In the genomic region with DNA sequence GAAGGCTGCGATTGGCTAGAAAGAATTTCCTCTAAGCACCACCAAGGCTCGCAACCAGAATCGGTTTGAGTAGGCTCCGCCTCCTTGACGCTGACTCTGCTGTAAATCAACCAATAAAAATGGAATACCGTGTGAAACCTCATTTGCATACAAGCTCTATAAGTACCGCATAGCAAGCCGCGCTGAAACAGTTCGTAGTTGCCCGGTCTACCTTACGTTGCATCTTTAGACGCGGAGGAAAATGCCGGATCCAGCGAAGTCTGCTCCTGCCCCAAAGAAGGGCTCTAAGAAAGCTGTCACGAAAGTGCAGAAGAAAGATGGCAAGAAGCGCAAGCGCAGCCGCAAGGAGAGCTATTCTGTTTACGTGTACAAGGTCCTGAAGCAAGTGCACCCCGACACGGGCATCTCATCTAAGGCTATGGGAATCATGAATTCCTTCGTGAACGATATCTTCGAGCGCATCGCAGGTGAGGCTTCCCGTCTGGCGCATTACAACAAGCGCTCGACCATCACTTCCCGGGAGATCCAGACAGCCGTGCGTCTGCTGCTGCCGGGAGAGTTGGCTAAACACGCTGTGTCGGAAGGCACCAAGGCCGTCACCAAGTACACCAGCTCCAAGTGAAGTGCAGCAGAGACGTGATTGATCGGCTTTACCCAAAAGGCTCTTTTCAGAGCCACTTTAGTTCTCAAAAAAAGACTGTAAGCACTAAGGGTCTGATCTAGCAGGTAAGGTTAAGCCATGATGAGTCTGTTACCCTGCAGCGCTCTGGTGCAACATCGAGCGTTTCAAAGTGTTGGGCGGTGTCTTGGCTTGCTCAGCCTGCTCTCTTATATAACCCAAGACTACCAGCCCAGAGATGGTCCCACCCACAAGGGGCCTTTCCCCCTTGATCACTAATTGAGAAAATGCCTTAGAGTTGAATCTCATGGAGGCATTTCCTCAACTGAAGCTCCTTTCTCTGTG, we compare ENCODE assay signal across 8 mouse cellular contexts. TPM values are rescaled to one million over a fixed set of nuclear protein-coding genes. Genes with fewer than 3 reads are reported as not detected.
DNase-seq lines count a peak whose midpoint lies in the region; ATAC-seq and TF ChIP-seq lines count a peak whose summit lies in the region.

A gene (plus strand): TSS at position 242 of the 964 bp plus-strand sequence.

- in situ Hi-C loops in Patski (cut with MboI; ENCODE audit: low pct_unique_long_range_greater_than_20kb) = loop anchor here (5.0 to 10.0 kb wide), 2 partner anchors 47 to 205 kb away; a partner anchor contains a TSS

- H3K9me3 ChIP-seq in hindbrain, embryonic 14.5 days (ENCODE audit: control insufficient read depth, low read length) = no peaks in the 10 kb centered on the region

- H3K4me2 ChIP-seq in hindbrain, embryonic 14.5 days (replicated peaks) = peak within 1 kb of the TSS; percentile 83

- under 1% methylated on average over 45 of the region's 45 CpGs for WGBS in hindbrain, embryonic 14.5 days

- H3K27me3 ChIP-seq in Patski = no peaks in the 10 kb centered on the region
- H3K27me3 ChIP-seq in hindbrain, embryonic 14.5 days (ENCODE audit: control insufficient read depth, insufficient read depth, low read length) = no peaks in the 10 kb centered on the region

- peak within 1 kb of the TSS; percentile 93 for H3K27ac ChIP-seq in hindbrain, embryonic 14.5 days

- CTCF ChIA-PET in Patski (lab: Charles Lee) = interaction anchor here (0.7 to 3.3 kb wide), 6 partner anchors 8 to 233 kb away, joined by 3 to 16 read pairs (median 6); a partner anchor contains a TSS

- DNase-seq in Patski (ENCODE audit: low read depth, low spot score) = peak; percentile 100
- peak; percentile 88 to 93 for DNase-seq in cerebellum, postnatal 14 days
- DNase-seq in frontal cortex, postnatal 25 days (ENCODE audit: low spot score in 2 of 2) = peak; percentile 92 to 95
- DNase-seq in hindbrain, embryonic 14.5 days (ENCODE audit: low spot score) = peak; percentile 94
- peak; percentile 89 for DNase-seq in layer of hippocampus, postnatal 36 days
- DNase-seq in lung, postnatal 36 days = peak; percentile 98
- peak; percentile 99 for DNase-seq in retina, postnatal 1 day
- DNase-seq in urinary bladder, adult 18-20 months (ENCODE audit: low spot score in 2 of 2) = peak; percentile 77 to 87

- peak within 1 kb of the TSS; percentile 68 for H3K9ac ChIP-seq in hindbrain, embryonic 14.5 days

- no peaks in the 10 kb centered on the region for H3K36me3 ChIP-seq in hindbrain, embryonic 14.5 days (replicated peaks; ENCODE audit: control insufficient read depth, insufficient read depth)

- peak; percentile 81 for ATAC-seq in Patski
- peak; percentile 97 for ATAC-seq in hindbrain, embryonic 14.5 days (ENCODE audit: low FRiP score)

- peak within 1 kb of the TSS; percentile 46 for H3K4me3 ChIP-seq in hindbrain, embryonic 14.5 days (replicated peaks; ENCODE audit: low read length)

- TF ChIP-seq CTCF in Patski (IDR thresholded peaks at IDR 0.05) = no peak

- POLR2A ChIA-PET in Patski (lab: Charles Lee) = interaction anchor here (0.6 to 3.6 kb wide), 10 partner anchors 8 to 403 kb away, joined by 3 to 35 read pairs (median 6); a partner anchor contains a TSS

- H3K4me1 ChIP-seq in hindbrain, embryonic 14.5 days (replicated peaks; ENCODE audit: control insufficient read depth, insufficient read depth, low read length) = 0 out of 2 replicates have a peak, but pooled peaks cover 4% of the 10 kb centered on the region

RNA-seq across cellular contexts. Expression of the gene that starts here (rescaled TPM):
- 8.0 TPM for polyA plus RNA-seq in Patski (2021)
- polyA plus RNA-seq in hindbrain, embryonic 14.5 days (2014; fragmentation: Nextera tagmentation; extraction: Ambion mirVana) = 4.1 and 4.7 TPM in 2 replicates
- total RNA-seq in layer of hippocampus, postnatal 36 days (2021) = 100 to 1,000 TPM; 120 TPM

Comparison
In these comparisons a context has a peak if more than half of its experiments do, and no peak if none do; other contexts are left out.
1. Peak in every context shown above with its lines: DNase-seq, ATAC-seq, H3K4me3 ChIP-seq and H3K27ac ChIP-seq.